Mouse (Mus musculus): ENCODE results near the gene Nr1i3. TPM values are rescaled to one million over a fixed set of nuclear protein-coding genes. Genes with fewer than 3 reads are reported as not detected.
A peak's percentile ranks its signal among the peaks of the same experiment; 100 is the strongest.

The Nr1i3 gene
- total and polyA plus RNA-seq, 2 experiments from 2014 or later: 0.16 TPM; not detected in 1

DNA sequence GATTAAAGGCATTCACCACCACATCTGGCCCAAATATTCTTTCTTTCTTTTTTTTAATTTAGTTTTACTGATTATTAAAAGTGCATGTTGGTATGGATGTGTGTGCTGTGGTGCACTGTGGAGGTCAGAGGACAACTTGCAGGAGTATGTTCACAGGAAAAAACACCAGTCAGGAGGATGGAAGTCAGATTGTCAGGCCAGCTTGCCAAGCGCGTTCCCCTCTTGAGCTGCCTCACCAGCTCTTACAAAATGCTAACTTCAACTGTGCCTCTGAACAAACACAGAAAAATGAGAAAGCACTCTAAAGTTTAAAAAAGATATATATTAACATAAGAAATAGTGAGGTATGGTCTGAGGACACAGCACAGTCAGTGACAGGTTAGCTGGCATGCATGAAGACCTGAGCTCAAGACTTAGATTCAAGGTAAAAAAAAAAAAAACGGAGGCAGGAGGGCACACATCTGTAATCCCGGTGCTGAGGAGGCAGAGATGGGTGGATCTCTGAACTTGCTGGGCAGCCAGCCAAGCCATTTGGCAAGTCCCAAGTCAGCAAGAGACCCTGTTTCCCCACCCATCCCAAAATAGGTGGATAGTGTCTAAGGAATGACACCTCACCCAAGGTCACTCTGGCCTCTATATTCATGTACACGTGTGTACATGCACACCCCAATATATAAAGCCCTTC lies 34.1 kb upstream of the Nr1i3 start:
- WGBS: 87% methylated on average over 5 of the region's 5 CpGs
- H3K4me3 ChIP-seq (ENCODE audit: low read depth, low read length): no peak overlapping the region
- H3K9ac ChIP-seq: no peak overlapping the region
- H3K27me3 ChIP-seq (ENCODE audit: insufficient read depth, low read length): no peaks in the 10 kb centered on the region
- TF ChIP-seq CTCF (IDR thresholded peaks at IDR 0.05; ENCODE audit: low read depth): no peak
- no peaks in the 10 kb centered on the region for H3K4me1 ChIP-seq (ENCODE audit: insufficient read depth)
- H3K9me3 ChIP-seq (ENCODE audit: low read length): no peaks in the 10 kb centered on the region
- no peak overlapping the region for H3K4me2 ChIP-seq (ENCODE audit: low read depth)
- no peaks in the 10 kb centered on the region for H3K36me3 ChIP-seq (ENCODE audit: insufficient read depth)
- no peak overlapping the region for H3K27ac ChIP-seq (ENCODE audit: low read depth, low read length)
- DNase-seq (no peak), ATAC-seq (no peak)

DNA sequence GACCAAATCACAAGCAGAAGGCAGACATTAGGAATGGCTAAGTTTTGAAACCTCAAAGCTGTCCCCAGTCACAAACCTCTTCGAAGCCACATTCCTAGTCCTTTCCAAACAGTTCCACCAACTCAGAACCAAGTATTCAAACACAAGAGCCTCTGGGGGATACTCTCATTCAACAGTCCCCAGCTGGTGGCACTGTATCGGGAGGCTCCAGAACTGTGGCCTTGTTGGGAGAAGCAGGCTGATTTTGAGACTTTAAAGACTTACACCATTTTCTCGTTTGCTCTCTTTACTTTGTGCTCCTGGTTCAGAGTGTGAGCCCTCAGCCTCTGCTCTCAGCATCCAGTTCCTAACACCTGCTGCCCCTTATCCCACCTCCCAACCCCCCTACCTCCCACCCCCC lies 30.7 kb upstream of the Nr1i3 start:
- WGBS: 70% methylated on average over 3 of the region's 3 CpGs
- H3K27me3 ChIP-seq (ENCODE audit: insufficient read depth, low read length): no peaks in the 10 kb centered on the region

DNA sequence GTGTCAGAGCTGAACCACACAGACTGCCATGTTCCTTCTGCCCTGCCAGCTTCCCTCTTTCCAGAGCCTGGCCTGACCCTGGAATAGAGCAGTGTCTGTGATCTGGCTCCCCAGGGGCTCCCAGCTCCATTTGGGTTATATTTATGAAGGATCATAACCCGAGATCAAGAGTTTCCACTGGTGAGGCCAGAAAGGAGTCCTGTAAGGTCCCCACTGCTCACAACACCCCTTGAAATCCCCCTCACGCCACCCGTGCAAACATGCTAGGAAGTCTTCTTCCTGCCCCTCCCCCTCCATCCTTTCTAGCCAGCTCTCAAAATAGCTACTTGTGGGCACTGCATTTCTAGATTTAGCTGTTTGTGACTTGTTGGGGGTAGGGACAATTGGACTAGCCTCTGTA lies 30.1 kb upstream of the Nr1i3 start:
- Histone ChIP-seq H3K27ac (ENCODE audit: low read depth, low read length) (no peak overlapping the region), H3K36me3 (ENCODE audit: insufficient read depth) (no peaks in the 10 kb centered on the region), H3K4me3 (ENCODE audit: low read depth, low read length) (no peak overlapping the region), H3K4me1 (ENCODE audit: insufficient read depth) (no peaks in the 10 kb centered on the region), H3K27me3 (ENCODE audit: insufficient read depth, low read length) (no peaks in the 10 kb centered on the region), H3K9ac (no peak overlapping the region), H3K9me3 (ENCODE audit: low read length) (no peaks in the 10 kb centered on the region), H3K4me2 (ENCODE audit: low read depth) (no peak overlapping the region)
- no peak for ATAC-seq
- TF ChIP-seq CTCF (IDR thresholded peaks at IDR 0.05; ENCODE audit: low read depth): no peak
- DNase-seq: no peak
- WGBS: 80% methylated on average over 3 of the region's 3 CpGs

More for the DNA sequence above, 30.7 kb upstream of the Nr1i3 start:
- Histone ChIP-seq H3K4me3 (ENCODE audit: low read depth, low read length) (no peak overlapping the region), H3K9ac (no peak overlapping the region), H3K4me1 (ENCODE audit: insufficient read depth) (no peaks in the 10 kb centered on the region), H3K36me3 (ENCODE audit: insufficient read depth) (no peaks in the 10 kb centered on the region), H3K9me3 (ENCODE audit: low read length) (no peaks in the 10 kb centered on the region), H3K4me2 (ENCODE audit: low read depth) (no peak overlapping the region), H3K27ac (ENCODE audit: low read depth, low read length) (no peak overlapping the region)
- TF ChIP-seq CTCF (IDR thresholded peaks at IDR 0.05; ENCODE audit: low read depth): no peak
- ATAC-seq: no peak
- DNase-seq: no peak

DNA sequence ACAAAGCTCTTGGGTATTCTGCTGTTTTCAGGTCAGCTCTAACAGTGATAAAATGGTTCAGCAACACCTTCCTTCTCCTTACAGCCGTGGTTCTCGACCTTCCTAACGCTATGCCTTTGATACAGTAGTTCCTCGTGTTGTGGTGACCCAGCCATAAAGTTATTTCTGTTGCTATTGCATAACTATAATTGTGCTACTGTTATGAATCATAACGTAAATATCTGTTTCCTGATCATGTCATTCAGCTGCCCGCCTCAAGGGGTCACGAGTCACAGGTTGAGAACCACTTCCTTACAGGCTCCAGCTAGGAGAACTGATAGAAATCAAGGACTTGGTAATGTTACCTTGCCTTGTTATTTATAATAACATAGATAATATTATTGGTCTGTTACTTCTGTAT lies 29.5 kb upstream of the Nr1i3 start:
- no peak for ATAC-seq
- no peak for DNase-seq
- H3K9me3 ChIP-seq (ENCODE audit: low read length): no peaks in the 10 kb centered on the region

DNA sequence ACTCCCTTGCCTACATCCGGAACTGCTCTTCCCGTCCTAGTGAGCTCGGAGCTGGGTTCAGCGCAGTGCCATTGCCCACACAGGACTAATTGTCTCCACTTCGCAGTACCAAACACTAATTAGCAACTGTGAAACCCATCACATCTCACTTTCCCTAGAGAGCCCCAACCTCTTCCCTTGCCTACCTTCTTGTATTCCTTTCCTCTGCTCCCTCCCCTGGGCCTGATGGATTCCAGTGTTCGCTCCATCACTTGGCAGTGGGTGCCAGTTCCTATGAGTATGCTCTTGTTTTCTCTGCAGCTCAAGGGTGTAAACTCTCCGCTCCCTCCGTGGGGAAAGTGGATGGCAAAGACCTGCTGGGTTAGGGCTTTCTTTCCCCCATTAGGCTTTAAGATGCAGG lies 28.1 kb upstream of the Nr1i3 start:
- no peak for TF ChIP-seq CTCF (IDR thresholded peaks at IDR 0.05; ENCODE audit: low read depth)
- no peak for DNase-seq
- Histone ChIP-seq H3K36me3 (ENCODE audit: insufficient read depth) (no peaks in the 10 kb centered on the region), H3K9ac (no peak overlapping the region), H3K4me2 (ENCODE audit: low read depth) (no peak overlapping the region), H3K27me3 (ENCODE audit: insufficient read depth, low read length) (no peaks in the 10 kb centered on the region; the same call in 1 of the 2 replicates), H3K27ac (ENCODE audit: low read depth, low read length) (no peak overlapping the region), H3K4me1 (ENCODE audit: insufficient read depth) (no peaks in the 10 kb centered on the region), H3K9me3 (ENCODE audit: low read length) (no peaks in the 10 kb centered on the region), H3K4me3 (ENCODE audit: low read depth, low read length) (no peak overlapping the region)
- ATAC-seq: no peak
- WGBS: 60% methylated on average over 8 of the region's 8 CpGs

More for the DNA sequence above, 29.5 kb upstream of the Nr1i3 start:
- Histone ChIP-seq H3K4me3 (ENCODE audit: low read depth, low read length) (no peak overlapping the region), H3K4me1 (ENCODE audit: insufficient read depth) (no peaks in the 10 kb centered on the region), H3K36me3 (ENCODE audit: insufficient read depth) (no peaks in the 10 kb centered on the region), H3K9ac (no peak overlapping the region), H3K4me2 (ENCODE audit: low read depth) (no peak overlapping the region), H3K27ac (ENCODE audit: low read depth, low read length) (no peak overlapping the region), H3K27me3 (ENCODE audit: insufficient read depth, low read length) (no peaks in the 10 kb centered on the region)
- peak; percentile 10; the same call in 1 of the 2 replicates for TF ChIP-seq CTCF (IDR thresholded peaks at IDR 0.05; ENCODE audit: low read depth)
- WGBS: 92% methylated on average over 7 of the region's 7 CpGs

DNA sequence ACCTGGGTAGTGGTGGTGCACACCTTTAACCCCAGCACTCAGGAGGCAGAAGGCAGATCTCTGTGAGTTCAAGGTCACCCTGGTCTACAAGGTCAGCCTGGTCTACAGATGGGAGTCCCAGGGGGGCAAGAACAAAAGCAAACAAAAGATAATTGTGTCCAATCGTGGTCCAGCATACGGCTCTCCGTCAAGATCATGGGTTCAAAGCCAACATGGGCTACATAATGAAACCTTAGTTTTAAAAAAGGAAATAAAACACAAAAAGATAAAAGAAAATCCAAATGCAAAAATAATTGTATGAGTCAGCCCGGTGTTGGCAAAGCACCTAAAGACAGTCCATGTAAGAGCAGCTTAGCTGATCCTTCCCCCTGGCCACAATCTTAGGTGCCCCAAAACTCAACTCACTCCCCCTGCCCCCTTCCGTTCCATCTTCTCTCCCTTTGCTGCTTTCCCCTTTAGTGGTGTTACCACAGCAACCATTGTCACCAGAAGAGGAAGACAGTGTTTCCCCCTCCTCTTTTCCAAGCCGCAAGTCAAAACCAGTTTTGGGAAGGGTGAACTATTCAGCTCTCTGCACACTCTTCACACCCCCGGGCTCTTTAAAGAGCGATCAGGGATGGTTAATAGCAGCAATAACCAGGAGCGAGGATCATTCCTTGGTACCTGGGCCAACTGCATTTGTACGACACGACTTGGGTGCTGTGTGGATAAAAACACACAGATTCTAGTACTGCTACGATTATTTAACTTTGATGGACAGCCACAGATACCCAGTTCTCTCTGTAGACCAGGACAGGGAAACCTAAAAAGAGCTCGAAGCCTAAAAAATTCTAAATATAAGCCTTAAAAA lies 25.7 kb upstream of the Nr1i3 start:
- DNase-seq (peak; percentile 46), ATAC-seq (peak; percentile 89)
- 28% methylated on average over 13 of the region's 13 CpGs for WGBS
- Histone ChIP-seq H3K4me3 (ENCODE audit: low read depth, low read length) (no peak overlapping the region), H3K27me3 (ENCODE audit: insufficient read depth, low read length) (peaks cover 8% of the 10 kb centered on the region), H3K27ac (ENCODE audit: low read depth, low read length) (no peak overlapping the region), H3K9ac (no peak overlapping the region), H3K9me3 (ENCODE audit: low read length) (no peaks in the 10 kb centered on the region), H3K36me3 (ENCODE audit: insufficient read depth) (no peaks in the 10 kb centered on the region), H3K4me2 (ENCODE audit: low read depth) (peak overlapping the region; percentile 1; the same call in 1 of the 2 replicates), H3K4me1 (ENCODE audit: insufficient read depth) (peaks cover under 1% of the 10 kb centered on the region; the same call in 1 of the 2 replicates)
- no peak for TF ChIP-seq CTCF (IDR thresholded peaks at IDR 0.05; ENCODE audit: low read depth)

DNA sequence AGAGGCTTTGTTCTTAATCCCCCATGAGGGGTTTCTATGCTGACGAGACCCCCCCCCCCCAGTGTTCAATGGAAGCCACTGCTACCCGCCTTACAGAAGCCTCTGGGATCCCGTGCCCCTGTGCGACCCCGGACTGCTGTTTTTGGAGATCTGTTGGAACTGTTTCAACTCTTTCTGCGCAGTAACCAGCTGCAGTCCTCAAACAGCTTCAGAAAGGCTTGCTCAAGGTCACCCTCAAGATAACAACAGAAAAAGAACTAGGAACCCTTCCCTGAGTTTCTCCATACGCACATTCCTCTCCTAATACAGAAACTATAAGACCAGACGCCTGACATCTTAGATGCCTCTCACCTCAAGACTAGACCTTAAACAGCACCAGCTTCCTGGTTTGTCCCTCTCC lies 24.7 kb upstream of the Nr1i3 start:
- Histone ChIP-seq H3K27ac (ENCODE audit: low read depth, low read length) (no peak overlapping the region), H3K27me3 (ENCODE audit: insufficient read depth, low read length) (peaks cover 16% of the 10 kb centered on the region), H3K36me3 (ENCODE audit: insufficient read depth) (no peaks in the 10 kb centered on the region), H3K4me2 (ENCODE audit: low read depth) (no peak overlapping the region), H3K9me3 (ENCODE audit: low read length) (no peaks in the 10 kb centered on the region), H3K9ac (no peak overlapping the region), H3K4me3 (ENCODE audit: low read depth, low read length) (no peak overlapping the region), H3K4me1 (ENCODE audit: insufficient read depth) (peaks cover 5% of the 10 kb centered on the region; the same call in 1 of the 2 replicates)
- no peak for TF ChIP-seq CTCF (IDR thresholded peaks at IDR 0.05; ENCODE audit: low read depth)
- 17% methylated on average over 8 of the region's 8 CpGs for WGBS
- DNase-seq (no peak), ATAC-seq (no peak)

Measured in forebrain, postnatal 0 days (tissue).